Comparison of ENCODE assay signal across 8 mouse cellular contexts in the genomic region with DNA sequence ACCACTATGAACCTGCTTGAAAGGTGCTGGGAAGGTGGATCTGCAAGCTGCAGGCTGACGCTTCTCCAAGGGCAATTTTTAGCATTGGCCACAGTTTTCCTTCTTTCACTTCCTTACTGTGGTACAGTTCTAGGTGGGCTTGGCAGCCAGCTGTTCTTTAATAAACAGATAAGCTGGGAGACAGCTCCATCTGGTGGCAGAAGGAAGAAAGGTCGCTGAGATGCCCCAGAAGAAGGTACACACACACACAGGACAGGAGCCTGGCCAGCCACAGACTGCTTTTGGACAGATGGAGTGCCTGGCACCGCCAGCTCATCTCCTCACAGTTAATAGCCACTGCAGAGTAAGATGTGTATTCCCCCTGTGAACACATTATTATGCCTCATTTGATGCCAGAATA. TPM values are rescaled to one million over a fixed set of nuclear protein-coding genes. Genes with fewer than 3 reads are reported as not detected.
DNase-seq lines count a peak whose midpoint lies in the region; ATAC-seq lines count a peak whose summit lies in the region.

No protein-coding gene starts in this region.

- peak; percentile 61; the same call in 1 of the 2 replicates for ATAC-seq in forebrain, embryonic 12.5 days (ENCODE audit: low FRiP score)

- H3K27ac ChIP-seq in forebrain, embryonic 12.5 days = 0 out of 2 replicates have a peak overlapping the region, but pooled peaks have one; percentile 25

- H3K27me3 ChIP-seq in forebrain, embryonic 12.5 days = no peaks in the 10 kb centered on the region

- DNase-seq in ovary, postnatal 36 days (ENCODE audit: low spot score) = peak; percentile 26
- DNase-seq in ovary, adult 18-20 months (ENCODE audit: low spot score) = no peak
- peak; percentile 62 for DNase-seq in c-Kit-positive CD71-negative TER-119-negative erythroid progenitor cells, embryonic 14.5 days (ENCODE audit: low read depth)
- DNase-seq in hindlimb bud, embryonic 11.5 days (ENCODE audit: extremely low spot score, low read depth, low spot score) = peak; percentile 42
- DNase-seq in left cerebral cortex, postnatal 4 days = peak; percentile 89
- peak; percentile 32 to 52 for DNase-seq in natural killer cell, adult 2 months (ENCODE audit: low spot score in 2 of 2)
- DNase-seq in testis, postnatal 10 days (ENCODE audit: low spot score) = peak; percentile 56

- intact Hi-C loops in left cerebral cortex, postnatal 4 days (cut with DNase I) = no loop called here

- H3K9me3 ChIP-seq in forebrain, embryonic 12.5 days = no peaks in the 10 kb centered on the region

- WGBS in forebrain, embryonic 12.5 days = 38% methylated on average over 3 of the region's 3 CpGs

- no peak overlapping the region for H3K4me2 ChIP-seq in forebrain, embryonic 12.5 days

- no peaks in the 10 kb centered on the region for H3K4me1 ChIP-seq in forebrain, embryonic 12.5 days

- peaks cover 33% of the 10 kb centered on the region for H3K36me3 ChIP-seq in forebrain, embryonic 12.5 days (replicated peaks)

- no peak overlapping the region for H3K9ac ChIP-seq in forebrain, embryonic 12.5 days

- H3K4me3 ChIP-seq in forebrain, embryonic 12.5 days (replicated peaks) = no peak overlapping the region

RNA-seq across cellular contexts. Expression of a gene that starts 33.0 kb away (rescaled TPM):
- polyA plus RNA-seq in forebrain, embryonic 12.5 days (2016; fragmentation: Nextera tagmentation; extraction: Ambion mirVana) = 45.8 and 46.0 TPM in 2 replicates
- total RNA-seq in left cerebral cortex, postnatal 4 days (2021) = 100 to 1,000 TPM; 155 to 159 TPM

RNA-seq across cellular contexts. Expression of a gene that starts 44.5 kb away (rescaled TPM):
- polyA plus RNA-seq in forebrain, embryonic 12.5 days (2016; fragmentation: Nextera tagmentation; extraction: Ambion mirVana) = 232 and 237 TPM in 2 replicates
- total RNA-seq in left cerebral cortex, postnatal 4 days (2021) = 100 to 1,000 TPM; 137 to 148 TPM

RNA-seq across cellular contexts. Expression of a gene that starts 53.0 kb away (rescaled TPM):
- 168 and 180 TPM in 2 replicates for polyA plus RNA-seq in forebrain, embryonic 12.5 days (2016; fragmentation: Nextera tagmentation; extraction: Ambion mirVana)
- 100 to 1,000 TPM; 393 to 412 TPM for total RNA-seq in left cerebral cortex, postnatal 4 days (2021)
